Mouse (Mus musculus) spleen, adult 2 months (tissue): ENCODE data around the gene Dlgap4. TPM values are rescaled to one million over a fixed set of nuclear protein-coding genes. Genes with fewer than 3 reads are reported as not detected.
"Not testable (repeated sequence)": the region's sequence is repeated elsewhere in the genome, so short reads cannot be mapped to it uniquely, and the experiment has no call there.

ENCODE experiments used
- DNase-seq, 2 experiments: peaks; one replicate each; pipeline versions ENCODE4 v3.0.0 to v3.0.0-alpha.2; 2012 to 2021; ENCODE audit warnings: low spot score in 2 of 2, low read depth in 1 of 2
- H3K27ac ChIP-seq: fragments of 200-500 bp; 2 replicates; pipeline ENCODE4 v1.5.1; 2012; ENCODE audit warnings: low read length, inconsistent platforms; ENCODE audit not compliant: insufficient read depth
- H3K27me3 ChIP-seq: fragments of 200-500 bp; 2 replicates; pipeline ENCODE4 v1.6.1; 2012; ENCODE audit warnings: mild to moderate bottlenecking, moderate library complexity, low read length, inconsistent platforms; ENCODE audit not compliant: control insufficient read depth, insufficient read depth
- H3K36me3 ChIP-seq: fragments of 200-500 bp; 2 replicates; pipeline ENCODE4 v1.6.1; 2012; ENCODE audit warnings: mild to moderate bottlenecking, low read length, inconsistent platforms; ENCODE audit not compliant: control insufficient read depth, insufficient read depth
- H3K4me1 ChIP-seq: fragments of 200-500 bp; 2 replicates; pipeline ENCODE4 v1.6.1; 2011; ENCODE audit warnings: inconsistent platforms; ENCODE audit not compliant: control insufficient read depth, insufficient read depth, insufficient read length
- H3K4me3 ChIP-seq: fragments of 200-500 bp; 2 replicates; pipeline ENCODE4 v1.5.1; 2011; ENCODE audit warnings: mild to moderate bottlenecking, inconsistent platforms; ENCODE audit not compliant: insufficient read depth, insufficient read length; ENCODE audit errors: extremely low read depth
- CTCF ChIP-seq: fragments of 200-500 bp; IDR thresholded peaks from 2 replicates; pipeline ENCODE4 v1.5.1; 2011; ENCODE audit warnings: mild to moderate bottlenecking, inconsistent platforms; ENCODE audit not compliant: insufficient read depth, insufficient read length, insufficient replicate concordance; ENCODE audit errors: extremely low read depth
- POLR2A ChIP-seq: fragments of 200-500 bp; IDR thresholded peaks from 2 replicates; pipeline ENCODE4 v1.6.1; 2011; ENCODE audit warnings: low read depth, low read length, inconsistent platforms
- whole genome bisulfite sequencing: fragments of 180-500 bp; shearing (Covaris S2); methylation state at CpG from one replicate; pipeline ENCODE4 v1.1.7; 2018; 5-methylcytosine and 5-hydroxymethylcytosine counted together
- polyA plus RNA-seq: library from polyadenylated mRNA; depleted of rRNA; stranded (reverse); fragments of >200 nt; gene quantifications from 2 replicates; pipeline ENCODE4 v1.2.3, GENCODE M21; 2012

The Dlgap4 gene
- polyA plus RNA-seq, 1 experiment: 61.8 TPM

- no peaks in the 10 kb centered on the region for H3K4me1 ChIP-seq
- no peak overlapping the region for H3K27ac ChIP-seq
- 76% methylated on average over 7 of the region's 7 CpGs for WGBS
- no peak for DNase-seq
- no peaks in the 10 kb centered on the region for H3K36me3 ChIP-seq
- TF ChIP-seq CTCF: no peak
- TF ChIP-seq POLR2A: no peak
- no peaks in the 10 kb centered on the region for H3K27me3 ChIP-seq
- no peak overlapping the region for H3K4me3 ChIP-seq
These were observed 170.6 kb downstream of the Dlgap4 start for GRCm38 (mm10) chr2:156784016-156784585.

DNA sequence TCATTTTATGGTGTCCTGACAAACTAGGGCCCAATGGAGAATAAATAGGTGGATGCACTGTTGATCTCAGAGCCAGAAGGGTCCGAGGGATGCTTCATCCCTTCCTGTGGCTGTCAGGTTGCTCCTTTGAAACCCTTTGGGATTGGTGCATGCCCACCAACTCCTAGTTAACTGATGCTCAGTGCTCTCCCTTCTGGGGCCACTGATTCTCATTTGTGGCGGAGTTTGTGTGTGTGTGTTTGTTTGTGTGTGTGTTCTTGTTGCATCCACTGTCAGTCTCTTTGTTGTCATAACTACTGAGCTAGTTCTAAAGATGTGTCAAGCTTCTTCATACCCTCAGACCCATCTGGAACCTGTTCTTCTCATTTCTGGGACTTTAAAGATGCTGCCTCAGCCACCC lies 171.4 kb downstream of the Dlgap4 start:
- H3K4me1 ChIP-seq: no peaks in the 10 kb centered on the region
- TF ChIP-seq POLR2A: no peak
- no peak for TF ChIP-seq CTCF
- no peak overlapping the region for H3K4me3 ChIP-seq
- H3K27me3 ChIP-seq: no peaks in the 10 kb centered on the region
- H3K36me3 ChIP-seq: no peaks in the 10 kb centered on the region
- H3K27ac ChIP-seq: no peak overlapping the region
- no peak for DNase-seq
- 93% methylated on average over 2 of the region's 2 CpGs for WGBS

GRCm38 (mm10) chr2:156786369-156786768 lies 172.9 kb downstream of the Dlgap4 start:
- H3K4me1 ChIP-seq, DNase-seq, H3K4me3 ChIP-seq, H3K36me3 ChIP-seq, H3K27ac ChIP-seq, H3K27me3 ChIP-seq: not testable (repeated sequence)

DNA sequence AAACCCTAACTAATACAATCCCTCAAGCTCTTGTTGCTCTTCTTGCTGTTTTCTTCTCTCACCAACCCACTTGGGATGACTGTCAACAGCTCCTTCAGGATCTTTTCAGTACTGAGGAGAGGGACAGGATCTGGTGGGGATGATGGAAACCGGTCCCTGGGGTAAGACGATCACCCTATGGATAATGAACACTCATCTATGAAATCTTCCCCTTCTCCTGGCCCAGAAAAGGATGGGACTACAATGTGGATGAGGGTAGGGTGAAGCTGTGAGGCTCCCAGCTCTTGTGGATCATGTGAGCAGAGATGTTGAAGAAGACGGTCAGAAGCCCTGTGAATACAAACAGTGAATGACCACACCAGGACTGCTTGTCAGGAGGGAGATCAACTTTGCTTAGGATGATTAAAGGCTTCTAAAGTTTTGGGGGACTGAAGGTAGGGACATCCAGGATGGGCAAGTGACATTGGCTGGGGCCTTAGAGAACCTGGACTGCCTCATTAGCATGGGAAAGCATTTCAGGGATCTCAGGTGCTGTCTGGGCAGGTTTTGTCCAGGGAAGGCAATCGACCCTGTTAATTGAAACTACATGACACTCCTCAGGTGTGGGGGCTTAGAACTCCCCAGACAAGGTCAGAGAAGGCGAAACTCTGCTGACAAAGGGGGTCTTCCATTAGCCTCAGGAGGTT lies 173.7 kb downstream of the Dlgap4 start:
- no peaks in the 10 kb centered on the region for H3K36me3 ChIP-seq
- H3K27me3 ChIP-seq: no peaks in the 10 kb centered on the region
- DNase-seq: no peak
- WGBS: 89% methylated on average over 5 of the region's 5 CpGs
- TF ChIP-seq CTCF (no peak), POLR2A (no peak)
- no peaks in the 10 kb centered on the region for H3K4me1 ChIP-seq
- H3K27ac ChIP-seq: no peak overlapping the region
- H3K4me3 ChIP-seq: no peak overlapping the region

DNA sequence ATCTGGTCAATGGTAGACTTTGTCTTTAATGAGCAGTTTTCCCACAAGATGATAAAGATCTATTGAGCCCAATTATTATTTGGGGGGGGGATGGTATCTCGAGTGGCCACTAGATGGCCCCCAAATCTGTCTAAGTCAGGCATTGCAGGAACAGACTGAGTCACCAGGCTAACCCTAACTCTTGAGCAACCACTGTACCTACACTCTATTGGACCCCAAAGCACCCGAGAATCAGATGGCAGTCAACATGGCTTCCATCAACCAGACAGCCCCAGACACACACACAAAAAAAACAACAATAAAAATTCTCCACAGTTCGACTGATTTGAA lies 174.2 kb downstream of the Dlgap4 start:
- no peak overlapping the region for H3K27ac ChIP-seq
- 30% methylated on average over 3 of the region's 3 CpGs for WGBS
- H3K4me3 ChIP-seq: no peak overlapping the region
- no peaks in the 10 kb centered on the region for H3K27me3 ChIP-seq
- H3K4me1 ChIP-seq: no peaks in the 10 kb centered on the region
- TF ChIP-seq POLR2A (no peak), CTCF (peak; percentile 16; the same call in 1 of the 2 replicates)
- peak in 1 of 2 experiments; percentile 8 for DNase-seq
- no peaks in the 10 kb centered on the region for H3K36me3 ChIP-seq

DNA sequence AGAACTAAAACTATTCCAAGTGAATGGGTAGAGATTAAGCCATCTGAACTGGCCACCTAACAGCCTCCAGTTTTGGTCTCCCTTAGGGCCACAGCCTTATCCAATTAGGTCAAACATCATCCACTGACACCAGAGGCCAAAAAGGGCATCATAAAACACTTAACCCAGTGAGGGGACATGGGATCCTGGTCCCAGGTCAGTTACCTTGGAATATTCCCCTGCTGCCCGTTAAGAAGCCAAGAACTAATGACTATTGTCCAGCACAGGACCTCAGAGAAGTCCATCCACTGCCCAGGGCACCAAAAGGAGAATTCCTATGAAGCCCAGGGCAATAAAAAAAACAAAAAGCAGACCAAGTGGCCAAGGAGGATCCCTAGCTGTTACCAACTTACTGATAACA lies 175.3 kb downstream of the Dlgap4 start:
- 78% methylated on average over 1 of the region's 1 CpGs for WGBS
- no peaks in the 10 kb centered on the region for H3K4me1 ChIP-seq

GRCm38 (mm10) chr2:156798516-156798915 lies 185.0 kb downstream of the Dlgap4 start:
- no peak overlapping the region for H3K27ac ChIP-seq
- H3K4me3 ChIP-seq: no peak overlapping the region
- no peaks in the 10 kb centered on the region for H3K27me3 ChIP-seq
- H3K4me1 ChIP-seq: no peaks in the 10 kb centered on the region
- no peak for DNase-seq
- H3K36me3 ChIP-seq: no peaks in the 10 kb centered on the region
- WGBS: 88% methylated on average over 1 of the region's 1 CpGs
- TF ChIP-seq POLR2A (no peak), CTCF (no peak)

More for the DNA sequence above, 175.3 kb downstream of the Dlgap4 start:
- H3K27ac ChIP-seq: no peak overlapping the region
- no peaks in the 10 kb centered on the region for H3K27me3 ChIP-seq
- no peak for DNase-seq
- H3K36me3 ChIP-seq: no peaks in the 10 kb centered on the region
- TF ChIP-seq CTCF (no peak), POLR2A (no peak)
- H3K4me3 ChIP-seq: no peak overlapping the region
